Mouse (Mus musculus) thymus, postnatal 36 days (tissue): ENCODE measurements around the gene Slc22a15.

Source experiments
- DNase-seq, 2 experiments: peaks; one replicate each; pipeline ENCODE4 v3.0.0; 2022; ENCODE audit warnings: mixed read lengths in 2 of 2

Slc22a15 gene

GRCm38 (mm10) chr3:101923843-101924740 is at the start of gene Slc22a15:
Slc22a15 (minus strand) TSS chr3:101924453.
- peak; percentile 72 to 83 for DNase-seq

GRCm38 (mm10) chr3:101966825-101967558 is 42.7 kb upstream of the Slc22a15 start:
- no peak for DNase-seq

GRCm38 (mm10) chr3:101964352-101964751 is 40.1 kb upstream of the Slc22a15 start:
- no peak for DNase-seq

GRCm38 (mm10) chr3:101963501-101963900 is 39.2 kb upstream of the Slc22a15 start:
- DNase-seq: no peak

- no peak for DNase-seq
Measured at GRCm38 (mm10) chr3:101961146-101961835, 37.0 kb upstream of the Slc22a15 start.

- DNase-seq: no peak
Measured at GRCm38 (mm10) chr3:101958047-101958446, 33.8 kb upstream of the Slc22a15 start.

GRCm38 (mm10) chr3:101953506-101953905 is 29.3 kb upstream of the Slc22a15 start:
- no peak for DNase-seq

GRCm38 (mm10) chr3:101952577-101952976 is 28.3 kb upstream of the Slc22a15 start:
- no peak for DNase-seq

- no peak for DNase-seq
Measured at GRCm38 (mm10) chr3:101948572-101948971, 24.3 kb upstream of the Slc22a15 start.

- DNase-seq: no peak
Measured at GRCm38 (mm10) chr3:101947250-101947649, 23.0 kb upstream of the Slc22a15 start.

GRCm38 (mm10) chr3:101945257-101945656 is 21.0 kb upstream of the Slc22a15 start:
- no peak for DNase-seq

GRCm38 (mm10) chr3:101940418-101940817 is 16.2 kb upstream of the Slc22a15 start:
- DNase-seq: no peak

GRCm38 (mm10) chr3:101939865-101940264 is 15.6 kb upstream of the Slc22a15 start:
- DNase-seq: no peak

- DNase-seq: no peak
Measured at GRCm38 (mm10) chr3:101939152-101939551, 14.9 kb upstream of the Slc22a15 start.

- DNase-seq: no peak
Measured at GRCm38 (mm10) chr3:101936369-101936768, 12.1 kb upstream of the Slc22a15 start.

GRCm38 (mm10) chr3:101933820-101934219 is 9.6 kb upstream of the Slc22a15 start:
- no peak for DNase-seq

GRCm38 (mm10) chr3:101929105-101929876 is 5.0 kb upstream of the Slc22a15 start:
- no peak for DNase-seq

GRCm38 (mm10) chr3:101926636-101927035 is 2.4 kb upstream of the Slc22a15 start:
- no peak for DNase-seq

GRCm38 (mm10) chr3:101925663-101926062 is 1.4 kb upstream of the Slc22a15 start:
- no peak for DNase-seq

- DNase-seq: no peak
Measured at GRCm38 (mm10) chr3:101922366-101922765, 1.9 kb downstream of the Slc22a15 start.

- DNase-seq: no peak
Measured at GRCm38 (mm10) chr3:101918526-101918925, 5.7 kb downstream of the Slc22a15 start.

GRCm38 (mm10) chr3:101917665-101918064 is 6.6 kb downstream of the Slc22a15 start:
- no peak for DNase-seq
